Mouse (Mus musculus): Measurements from ENCODE around the gene Isoc2a. TPM values are rescaled to one million over a fixed set of nuclear protein-coding genes. Genes with fewer than 3 reads are reported as not detected.

The Isoc2a gene
- polyA plus RNA-seq, 1 experiment from 2014 or later, result 0.53 TPM

DNA sequence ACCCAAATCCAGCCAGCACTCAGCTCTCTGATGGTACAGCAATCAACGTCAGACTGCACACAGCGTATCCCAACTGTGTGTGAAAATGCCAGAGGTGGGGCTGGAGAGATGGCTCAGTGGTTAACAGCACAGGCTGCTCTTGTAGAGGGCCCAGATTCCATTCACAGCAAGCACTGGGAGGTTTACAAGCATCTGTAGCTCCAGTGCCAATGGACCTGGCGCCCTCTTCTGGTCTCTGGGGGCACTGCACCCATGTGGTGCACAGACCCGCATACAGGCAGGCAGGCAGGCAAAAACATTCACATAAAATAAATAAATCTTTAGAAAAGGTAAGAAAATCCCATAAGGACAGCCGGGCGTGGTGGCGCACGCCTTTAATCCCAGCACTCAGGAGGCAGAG, 24.2 kb downstream of the Isoc2a start:
- Histone ChIP-seq H3K27ac (ENCODE audit: low read depth, low read length) (no peak overlapping the region), H3K9me3 (replicated peaks; ENCODE audit: control insufficient read depth, low read length) (0 out of 2 replicates have a peak, but pooled peaks cover 6% of the 10 kb centered on the region), H3K27me3 (replicated peaks; ENCODE audit: control insufficient read depth, insufficient read depth, low read length) (no peaks in the 10 kb centered on the region), H3K4me1 (ENCODE audit: control insufficient read depth, insufficient read depth, low read length) (0 out of 2 replicates have a peak, but pooled peaks cover 2% of the 10 kb centered on the region), H3K9ac (ENCODE audit: low read length) (no peak overlapping the region), H3K4me3 (ENCODE audit: low read depth, low read length) (no peak overlapping the region), H3K4me2 (ENCODE audit: low read length) (no peak overlapping the region), H3K36me3 (ENCODE audit: control insufficient read depth, insufficient read depth, low read length) (no peaks in the 10 kb centered on the region)
- DNase-seq (ENCODE audit: low spot score) (no peak), ATAC-seq (no peak)
- 47% methylated on average over 8 of the region's 8 CpGs for WGBS

DNA sequence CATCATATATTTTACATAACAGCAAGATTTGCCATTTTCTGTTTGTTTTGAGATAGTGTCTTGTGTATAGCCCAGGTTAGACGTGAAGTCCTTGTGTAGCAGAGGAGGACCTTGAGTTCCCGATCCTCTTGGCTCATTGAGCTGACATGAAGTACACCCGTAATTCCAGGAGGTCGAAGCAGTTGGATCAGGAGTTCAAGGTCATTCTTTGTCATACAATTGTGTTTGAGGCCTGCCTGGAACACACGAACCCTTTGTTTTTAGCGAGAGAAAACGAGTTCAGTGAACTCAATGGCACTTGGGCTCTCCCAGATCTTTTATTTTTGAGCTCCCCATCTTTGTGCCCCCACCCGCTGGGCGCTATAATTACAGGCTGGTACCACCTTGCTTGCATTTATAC, 25.5 kb downstream of the Isoc2a start:
- WGBS, result 52% methylated on average over 9 of the region's 9 CpGs
- Histone ChIP-seq H3K27me3 (replicated peaks; ENCODE audit: control insufficient read depth, insufficient read depth, low read length) (no peaks in the 10 kb centered on the region), H3K4me1 (ENCODE audit: control insufficient read depth, insufficient read depth, low read length) (0 out of 2 replicates have a peak, but pooled peaks cover 2% of the 10 kb centered on the region), H3K27ac (ENCODE audit: low read depth, low read length) (no peak overlapping the region), H3K4me3 (ENCODE audit: low read depth, low read length) (no peak overlapping the region), H3K4me2 (ENCODE audit: low read length) (no peak overlapping the region), H3K36me3 (ENCODE audit: control insufficient read depth, insufficient read depth, low read length) (no peaks in the 10 kb centered on the region), H3K9ac (ENCODE audit: low read length) (no peak overlapping the region), H3K9me3 (replicated peaks; ENCODE audit: control insufficient read depth, low read length) (0 out of 2 replicates have a peak, but pooled peaks cover 6% of the 10 kb centered on the region)
- DNase-seq (ENCODE audit: low spot score) (no peak), ATAC-seq (no peak)

DNA sequence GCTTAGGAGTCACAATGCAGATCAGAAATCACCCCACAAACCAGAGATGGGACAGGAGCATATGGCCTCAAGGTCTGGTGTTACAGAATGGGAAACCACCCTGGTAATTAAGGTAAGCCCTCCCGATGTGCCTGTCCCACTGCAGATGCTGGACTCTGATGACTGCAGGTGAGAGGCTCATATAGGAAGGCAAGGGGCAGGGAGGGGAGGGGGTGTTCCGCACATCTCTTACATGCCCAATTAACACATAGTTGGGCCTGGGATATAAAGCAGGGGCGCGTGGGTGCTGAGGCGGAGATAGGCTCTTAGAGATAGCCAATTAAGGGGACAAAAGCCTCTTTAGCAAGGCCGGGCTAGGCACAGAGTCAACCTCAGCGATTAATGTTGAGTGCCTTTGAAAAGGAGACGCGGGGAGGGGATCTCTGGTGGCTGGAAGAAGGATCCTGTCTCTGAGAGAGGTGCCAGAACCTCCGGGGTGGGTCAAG, 29.6 kb downstream of the Isoc2a start, which contains the start of gene Gm36210:
Gm36210 (minus strand) TSS at position 51 of the 485 bp plus-strand sequence.
- peak within 1 kb of the TSS; percentile 13; the same call in 1 of the 2 replicates for H3K9ac ChIP-seq (ENCODE audit: low read length)
- H3K9me3 ChIP-seq (replicated peaks; ENCODE audit: control insufficient read depth, low read length), result 0 out of 2 replicates have a peak, but pooled peaks cover 3% of the 10 kb centered on the region
- no peaks in the 10 kb centered on the region for H3K27me3 ChIP-seq (replicated peaks; ENCODE audit: control insufficient read depth, insufficient read depth, low read length)
- H3K4me1 ChIP-seq (ENCODE audit: control insufficient read depth, insufficient read depth, low read length), result no peaks in the 10 kb centered on the region
- H3K4me2 ChIP-seq (ENCODE audit: low read length), result no peak within 1 kb of the TSS
- H3K27ac ChIP-seq (ENCODE audit: low read depth, low read length), result no peak within 1 kb of the TSS
- DNase-seq (ENCODE audit: low spot score) (peak; percentile 34), ATAC-seq (peak; percentile 23; the same call in 1 of the 2 replicates)
- no peak within 1 kb of the TSS for H3K4me3 ChIP-seq (ENCODE audit: low read depth, low read length)
- H3K36me3 ChIP-seq (ENCODE audit: control insufficient read depth, insufficient read depth, low read length), result no peaks in the 10 kb centered on the region
- 7% methylated on average over 10 of the region's 10 CpGs for WGBS

DNA sequence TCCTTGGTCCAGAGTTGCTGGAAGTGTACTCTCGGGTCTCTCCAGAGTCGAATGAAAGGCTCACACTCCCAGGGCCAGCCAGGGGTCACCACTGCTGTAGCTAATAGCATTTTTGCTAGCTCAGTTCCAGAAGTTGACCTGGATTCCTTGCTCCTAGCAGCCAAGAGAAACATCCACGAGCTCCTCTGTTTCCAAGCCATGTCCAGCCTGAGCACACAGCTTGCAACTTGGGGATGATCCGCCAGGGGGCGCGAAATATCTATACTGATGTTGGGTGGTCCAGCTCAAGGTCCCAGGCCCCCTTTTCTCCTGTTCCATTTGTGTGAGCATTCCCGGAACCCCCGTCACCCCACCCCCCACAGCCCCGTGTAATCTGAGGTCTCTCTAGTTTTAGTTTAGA, 34.6 kb downstream of the Isoc2a start:
- Histone ChIP-seq H3K27ac (ENCODE audit: low read depth, low read length) (no peak overlapping the region), H3K36me3 (ENCODE audit: control insufficient read depth, insufficient read depth, low read length) (no peaks in the 10 kb centered on the region), H3K4me3 (ENCODE audit: low read depth, low read length) (no peak overlapping the region), H3K4me1 (ENCODE audit: control insufficient read depth, insufficient read depth, low read length) (peaks cover 11% of the 10 kb centered on the region; the same call in 1 of the 2 replicates), H3K9ac (ENCODE audit: low read length) (no peak overlapping the region), H3K9me3 (replicated peaks; ENCODE audit: control insufficient read depth, low read length) (no peaks in the 10 kb centered on the region), H3K4me2 (ENCODE audit: low read length) (no peak overlapping the region), H3K27me3 (replicated peaks; ENCODE audit: control insufficient read depth, insufficient read depth, low read length) (no peaks in the 10 kb centered on the region)
- 31% methylated on average over 9 of the region's 9 CpGs for WGBS
- DNase-seq (ENCODE audit: low spot score) (peak; percentile 72), ATAC-seq (no peak)

DNA sequence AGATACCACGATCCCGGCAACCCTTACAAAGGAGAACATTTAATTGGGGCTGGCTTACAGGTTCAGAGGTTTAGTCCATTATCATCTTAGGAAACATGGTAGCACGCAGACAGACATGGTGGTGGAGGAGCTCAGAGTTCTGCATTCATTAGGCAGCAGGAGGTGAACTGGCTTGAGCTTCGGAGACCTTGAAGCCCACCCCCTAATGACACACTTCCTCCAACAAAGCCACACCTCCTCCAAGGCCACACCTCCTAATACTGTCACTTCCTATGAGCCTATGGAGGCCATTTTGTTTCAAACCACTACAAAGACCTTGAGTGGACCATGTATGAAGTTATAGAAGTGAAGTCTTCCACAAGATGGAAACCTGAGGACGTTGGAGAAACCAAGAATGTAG, 35.3 kb downstream of the Isoc2a start:
- H3K36me3 ChIP-seq (ENCODE audit: control insufficient read depth, insufficient read depth, low read length), result no peaks in the 10 kb centered on the region
- no peak overlapping the region for H3K4me3 ChIP-seq (ENCODE audit: low read depth, low read length)
- H3K27me3 ChIP-seq (replicated peaks; ENCODE audit: control insufficient read depth, insufficient read depth, low read length), result no peaks in the 10 kb centered on the region
- H3K27ac ChIP-seq (ENCODE audit: low read depth, low read length), result no peak overlapping the region
- H3K9ac ChIP-seq (ENCODE audit: low read length), result no peak overlapping the region
- peaks cover 13% of the 10 kb centered on the region; the same call in 1 of the 2 replicates for H3K4me1 ChIP-seq (ENCODE audit: control insufficient read depth, insufficient read depth, low read length)
- H3K4me2 ChIP-seq (ENCODE audit: low read length), result no peak overlapping the region
- DNase-seq (ENCODE audit: low spot score) (no peak), ATAC-seq (no peak)
- WGBS, result 62% methylated on average over 5 of the region's 5 CpGs
- H3K9me3 ChIP-seq (replicated peaks; ENCODE audit: control insufficient read depth, low read length), result no peaks in the 10 kb centered on the region

DNA sequence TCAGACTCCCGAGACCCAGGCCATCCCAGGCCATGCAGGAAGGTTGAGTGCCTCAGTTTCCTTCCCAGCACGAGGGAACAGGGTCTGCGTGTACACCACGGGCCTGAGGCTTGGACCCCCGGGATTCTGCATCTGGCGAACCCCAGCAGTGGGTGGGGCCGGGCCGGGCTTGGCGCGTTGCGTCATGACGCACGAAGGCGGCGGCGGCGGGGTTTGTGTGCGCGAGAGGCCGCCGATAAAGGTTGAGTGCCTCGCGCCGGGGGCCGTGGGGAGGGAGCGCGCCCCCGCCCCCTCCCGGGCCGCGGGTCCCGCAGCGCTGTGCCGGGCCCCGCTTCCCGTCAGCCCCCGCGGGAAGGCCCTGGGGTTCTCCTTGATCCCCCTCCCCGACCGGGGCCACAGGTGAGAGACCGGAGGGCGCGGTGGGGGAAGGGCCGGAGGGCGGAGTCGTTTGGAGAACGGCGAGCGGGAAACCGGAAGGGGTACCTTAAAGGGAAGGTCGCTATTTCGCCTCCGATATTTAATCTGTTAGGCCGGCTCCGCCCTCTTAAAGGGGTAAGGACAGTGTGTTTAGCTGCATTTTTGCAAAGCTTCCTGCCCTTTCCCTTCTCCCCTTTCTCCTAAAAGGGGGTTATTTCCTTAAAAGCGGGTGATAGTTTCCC, 38.2 kb downstream of the Isoc2a start, which contains the start of gene Zfp628:
Zfp628 (plus strand) TSS at position 211 of the 659 bp plus-strand sequence.
- H3K27ac ChIP-seq (ENCODE audit: low read depth, low read length), result peak within 1 kb of the TSS; percentile 96
- under 1% methylated on average over 52 of the region's 56 CpGs for WGBS

DNA sequence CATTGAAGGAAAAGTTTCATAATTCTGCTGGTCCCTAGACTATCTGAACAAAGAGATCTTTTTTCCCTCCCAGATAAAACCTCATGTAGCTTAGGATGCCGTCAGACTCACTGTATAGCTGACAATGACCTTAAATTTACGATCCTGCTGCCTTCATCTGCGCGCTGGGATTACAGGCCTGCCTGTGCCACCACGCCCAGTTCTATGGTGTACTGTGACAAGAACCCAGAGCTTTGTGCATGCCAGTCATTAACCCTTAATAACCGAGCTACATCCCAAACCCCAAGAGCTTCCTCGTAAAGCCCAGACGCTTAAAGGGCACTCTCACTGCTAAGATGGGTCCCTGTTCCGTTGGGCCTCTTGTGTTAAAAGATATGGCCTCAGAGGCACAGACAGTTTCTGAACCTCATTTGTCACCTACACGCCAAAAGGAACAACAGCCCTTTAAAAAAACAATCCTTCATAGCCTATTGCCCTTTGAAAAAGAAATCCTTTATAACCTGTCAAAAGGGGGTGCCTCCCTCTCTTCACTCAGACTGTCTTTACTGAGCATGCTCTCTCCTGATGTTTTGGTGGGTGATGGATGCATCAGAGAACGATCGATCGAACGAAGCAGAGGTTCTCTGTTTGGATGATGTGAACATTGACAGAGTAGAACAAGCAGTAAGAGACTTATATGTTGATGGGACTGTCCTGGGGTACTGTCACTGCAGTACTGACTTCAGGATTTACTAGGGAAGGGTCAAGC, 38.9 kb downstream of the Isoc2a start:
- Histone ChIP-seq H3K4me2 (ENCODE audit: low read length) (peak overlapping the region; percentile 76), H3K27me3 (replicated peaks; ENCODE audit: control insufficient read depth, insufficient read depth, low read length) (no peaks in the 10 kb centered on the region), H3K27ac (ENCODE audit: low read depth, low read length) (peak overlapping the region; percentile 96), H3K9ac (ENCODE audit: low read length) (peak overlapping the region; percentile 82), H3K4me3 (ENCODE audit: low read depth, low read length) (peak overlapping the region; percentile 58), H3K9me3 (replicated peaks; ENCODE audit: control insufficient read depth, low read length) (no peaks in the 10 kb centered on the region), H3K4me1 (ENCODE audit: control insufficient read depth, insufficient read depth, low read length) (peaks cover 13% of the 10 kb centered on the region; the same call in 1 of the 2 replicates), H3K36me3 (ENCODE audit: control insufficient read depth, insufficient read depth, low read length) (peaks cover 34% of the 10 kb centered on the region)
- WGBS, result 20% methylated on average over 14 of the region's 14 CpGs
- ATAC-seq (peak; percentile 49), DNase-seq (ENCODE audit: low spot score) (peak; percentile 62)

More for the DNA sequence above, 38.2 kb downstream of the Isoc2a start, which contains the start of gene Zfp628:
- Histone ChIP-seq H3K4me2 (ENCODE audit: low read length) (peak within 1 kb of the TSS; percentile 76), H3K4me3 (ENCODE audit: low read depth, low read length) (peak within 1 kb of the TSS; percentile 58), H3K9me3 (replicated peaks; ENCODE audit: control insufficient read depth, low read length) (no peaks in the 10 kb centered on the region), H3K36me3 (ENCODE audit: control insufficient read depth, insufficient read depth, low read length) (peaks cover 27% of the 10 kb centered on the region), H3K4me1 (ENCODE audit: control insufficient read depth, insufficient read depth, low read length) (peaks cover 13% of the 10 kb centered on the region; the same call in 1 of the 2 replicates), H3K27me3 (replicated peaks; ENCODE audit: control insufficient read depth, insufficient read depth, low read length) (no peaks in the 10 kb centered on the region), H3K9ac (ENCODE audit: low read length) (peak within 1 kb of the TSS; percentile 82)
- ATAC-seq (peak; percentile 93), DNase-seq (ENCODE audit: low spot score) (peak; percentile 97)

DNA sequence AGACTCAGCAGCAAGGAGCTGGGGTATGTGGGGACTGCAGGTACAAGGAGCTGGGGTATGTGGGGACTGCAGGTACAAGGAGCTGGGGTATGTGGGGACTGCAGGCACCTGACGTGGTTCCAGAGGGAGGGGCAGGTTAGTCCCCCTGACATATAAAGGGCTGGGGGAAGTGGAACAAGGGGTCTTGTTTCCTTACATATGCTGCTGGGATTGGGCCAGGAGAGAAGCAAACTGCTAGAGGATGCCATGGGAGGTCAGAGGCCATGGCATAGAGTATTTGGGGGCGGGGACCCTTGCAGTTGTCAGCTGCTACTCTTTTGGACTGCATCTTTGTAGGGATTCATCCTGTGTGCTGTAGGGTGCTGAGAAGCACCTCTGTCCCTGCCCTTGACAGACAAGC, 40.5 kb downstream of the Isoc2a start:
- ATAC-seq (no peak), DNase-seq (ENCODE audit: low spot score) (no peak)
- Histone ChIP-seq H3K4me3 (ENCODE audit: low read depth, low read length) (no peak overlapping the region), H3K4me2 (ENCODE audit: low read length) (no peak overlapping the region), H3K4me1 (ENCODE audit: control insufficient read depth, insufficient read depth, low read length) (peaks cover 22% of the 10 kb centered on the region), H3K36me3 (ENCODE audit: control insufficient read depth, insufficient read depth, low read length) (peaks cover 41% of the 10 kb centered on the region), H3K27ac (ENCODE audit: low read depth, low read length) (no peak overlapping the region), H3K27me3 (replicated peaks; ENCODE audit: control insufficient read depth, insufficient read depth, low read length) (no peaks in the 10 kb centered on the region), H3K9me3 (replicated peaks; ENCODE audit: control insufficient read depth, low read length) (no peaks in the 10 kb centered on the region), H3K9ac (ENCODE audit: low read length) (peak overlapping the region; percentile 0; the same call in 1 of the 2 replicates)
- 91% methylated on average over 2 of the region's 2 CpGs for WGBS

All from forebrain, embryonic 14.5 days (tissue).